Mouse (Mus musculus) c-Kit-negative CD71-positive TER-119-positive erythroid progenitor cells, embryonic 14.5 days (primary cell): ENCODE results near the gene Sema4c.

Source experiments
- DNase-seq: peaks from one replicate; pipeline ENCODE4 v3.0.0-alpha.2; 2013; ENCODE audit warnings: low read depth, low spot score

The Sema4c gene

DNA sequence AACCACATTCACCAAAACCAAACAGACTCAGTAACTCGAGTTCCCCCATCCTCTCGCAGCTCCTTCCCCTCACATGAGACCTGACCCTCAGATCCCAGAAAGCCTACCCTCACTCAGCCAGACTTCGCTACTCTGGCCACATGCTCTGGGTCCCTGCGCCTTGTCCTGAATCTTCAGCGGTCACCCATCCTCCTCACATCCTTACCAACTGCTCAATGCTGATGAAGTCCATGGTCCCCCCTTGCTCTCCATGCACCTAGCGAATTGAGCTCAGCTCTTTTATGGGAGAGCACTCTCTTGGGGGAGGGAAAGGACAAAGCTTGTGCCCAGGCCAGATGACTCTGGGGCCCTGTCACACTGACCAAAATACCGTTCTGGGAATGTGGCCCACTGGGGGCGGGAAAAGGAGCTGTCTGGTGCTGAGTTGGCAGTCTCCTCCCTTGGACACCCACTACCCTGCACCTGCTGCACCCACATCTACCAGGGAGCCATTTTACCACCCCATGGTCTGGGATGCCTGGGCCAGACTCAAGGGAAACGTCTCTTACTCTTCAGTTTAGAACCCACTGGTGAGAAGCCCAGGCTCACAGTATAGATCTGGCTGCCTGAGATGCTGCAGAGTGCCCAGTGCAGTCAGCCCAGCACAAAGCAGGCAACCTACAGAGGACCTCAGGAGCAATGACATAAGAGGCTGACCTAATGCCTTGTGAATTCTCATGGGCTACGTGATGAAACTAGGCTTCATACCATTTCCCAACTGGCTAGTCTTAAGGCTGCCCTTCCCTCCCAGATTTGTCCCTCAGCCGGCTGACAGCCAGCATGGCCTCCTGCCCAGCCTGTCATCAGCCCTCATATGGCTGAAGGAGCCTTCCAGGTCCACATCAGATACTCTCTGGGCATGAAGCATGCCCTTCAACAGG lies 22.4 kb downstream of the Sema4c start:
- DNase-seq = no peak

DNA sequence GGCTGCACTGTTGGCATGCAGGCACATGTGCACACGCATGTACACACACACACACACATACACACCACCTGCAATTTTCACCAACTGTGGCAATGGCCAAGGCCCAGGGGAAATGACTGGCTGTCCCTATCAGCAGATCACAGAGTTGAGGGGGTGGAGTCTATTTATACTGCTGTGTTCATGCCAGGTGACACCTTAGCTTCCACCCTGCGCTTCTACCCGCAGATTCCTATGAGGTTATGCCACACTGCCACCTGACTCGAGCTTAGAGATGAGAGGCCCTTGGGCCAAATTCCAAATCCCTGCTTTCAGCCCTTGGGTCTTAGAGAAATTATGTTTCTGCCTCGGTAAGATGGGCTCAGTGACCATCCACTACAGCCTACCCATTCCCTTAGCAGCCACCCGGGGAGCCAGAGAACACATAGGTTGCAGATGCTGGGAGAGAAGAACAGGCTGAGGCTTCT lies 23.5 kb downstream of the Sema4c start:
- DNase-seq = no peak

GRCm38 (mm10) chr1:36533546-36533945 lies 24.6 kb downstream of the Sema4c start:
- DNase-seq = no peak

DNA sequence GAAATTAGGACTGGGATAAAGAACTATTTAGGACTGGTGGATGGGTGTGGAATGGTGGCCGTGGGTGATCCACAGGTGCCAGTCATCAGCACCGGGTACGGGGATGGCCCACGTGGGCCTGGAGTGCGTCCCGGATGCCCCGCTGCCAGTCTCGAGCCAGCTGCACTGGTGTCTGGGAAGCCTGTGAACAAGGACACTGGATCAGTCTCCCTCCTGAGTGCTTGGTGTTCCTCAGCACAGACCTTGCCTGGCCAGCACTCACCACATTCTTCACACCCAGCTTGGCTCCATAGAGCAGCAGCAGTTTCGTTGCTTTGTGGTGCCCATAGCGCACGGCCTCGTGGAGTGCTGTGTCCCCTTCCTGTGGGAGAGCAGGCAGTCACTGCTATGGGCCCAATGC lies 26.7 kb downstream of the Sema4c start:
- DNase-seq = no peak

- no peak for DNase-seq
Measured at GRCm38 (mm10) chr1:36530962-36531361, 27.2 kb downstream of the Sema4c start.

- no peak for DNase-seq
Measured at GRCm38 (mm10) chr1:36530485-36530884, 27.7 kb downstream of the Sema4c start.

GRCm38 (mm10) chr1:36529875-36530274 lies 28.3 kb downstream of the Sema4c start:
- DNase-seq = no peak

- DNase-seq = no peak
Measured at GRCm38 (mm10) chr1:36529274-36529673, 28.9 kb downstream of the Sema4c start.

GRCm38 (mm10) chr1:36528351-36528750 lies 29.8 kb downstream of the Sema4c start:
- no peak for DNase-seq

GRCm38 (mm10) chr1:36526903-36527302 lies 31.2 kb downstream of the Sema4c start:
- DNase-seq = no peak

DNA sequence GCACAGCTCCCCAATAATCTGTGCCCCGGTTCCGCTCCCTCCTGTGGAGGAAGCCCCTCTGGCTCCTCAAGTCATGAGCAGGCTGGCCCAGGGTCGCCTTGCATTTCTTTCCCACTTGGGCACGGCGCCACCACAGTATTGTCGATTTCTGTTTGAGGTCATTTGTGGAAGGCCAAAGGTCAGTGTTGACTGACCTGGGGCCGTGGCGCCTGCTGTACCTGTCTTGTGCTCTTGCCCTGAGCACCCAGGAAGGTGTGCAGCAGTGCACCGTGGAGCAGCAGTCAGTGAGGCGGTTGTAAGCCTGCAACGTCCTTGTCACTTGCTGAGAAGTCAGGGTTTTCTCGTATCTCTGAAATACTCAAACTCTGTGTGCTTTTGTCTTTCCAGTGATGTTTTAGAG lies 32.4 kb downstream of the Sema4c start:
- no peak for DNase-seq

GRCm38 (mm10) chr1:36524058-36524457 lies 34.1 kb downstream of the Sema4c start:
- no peak for DNase-seq

- no peak for DNase-seq
Measured at GRCm38 (mm10) chr1:36523332-36524013, 34.7 kb downstream of the Sema4c start.

DNA sequence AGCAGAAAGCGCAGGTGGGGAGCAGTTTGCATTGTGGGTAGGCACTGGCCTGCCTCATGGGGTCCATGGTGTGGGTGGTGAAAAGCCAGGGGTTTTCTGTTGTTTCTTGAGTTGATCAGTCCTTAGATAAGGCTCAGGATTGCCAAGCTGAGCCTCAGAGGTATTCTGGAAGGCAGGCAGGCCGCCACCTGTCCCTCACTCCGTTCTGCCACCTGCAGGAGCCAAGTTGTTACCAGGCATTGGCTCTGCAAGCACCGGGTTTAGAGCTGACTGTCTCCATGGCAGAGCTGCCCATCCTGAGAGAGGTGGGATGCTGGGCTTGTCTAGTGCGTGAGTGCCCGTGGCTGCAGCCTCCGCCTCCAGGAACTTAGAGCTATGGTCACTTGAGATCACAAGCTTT lies 35.9 kb downstream of the Sema4c start:
- DNase-seq = no peak

DNA sequence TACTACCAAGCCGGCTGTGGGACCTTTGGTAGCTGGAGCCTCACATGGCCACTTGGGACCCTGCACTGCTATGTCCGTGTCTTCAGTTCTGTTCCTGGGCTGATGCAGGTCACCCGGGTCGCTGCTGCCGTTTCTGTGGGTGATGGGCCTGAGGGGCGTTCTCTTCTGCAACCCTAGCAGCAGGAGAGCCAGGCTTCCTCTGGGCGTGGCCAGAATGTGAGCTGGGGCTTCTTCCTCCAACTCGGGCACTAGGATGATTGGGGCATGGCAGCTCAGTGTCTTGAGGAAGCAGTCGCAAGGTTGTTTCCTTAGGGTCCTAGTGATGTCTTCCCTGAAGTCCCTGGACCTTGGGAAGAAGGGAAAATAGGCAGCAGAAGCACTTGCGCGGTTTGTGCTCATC lies 38.5 kb downstream of the Sema4c start:
- no peak for DNase-seq

DNA sequence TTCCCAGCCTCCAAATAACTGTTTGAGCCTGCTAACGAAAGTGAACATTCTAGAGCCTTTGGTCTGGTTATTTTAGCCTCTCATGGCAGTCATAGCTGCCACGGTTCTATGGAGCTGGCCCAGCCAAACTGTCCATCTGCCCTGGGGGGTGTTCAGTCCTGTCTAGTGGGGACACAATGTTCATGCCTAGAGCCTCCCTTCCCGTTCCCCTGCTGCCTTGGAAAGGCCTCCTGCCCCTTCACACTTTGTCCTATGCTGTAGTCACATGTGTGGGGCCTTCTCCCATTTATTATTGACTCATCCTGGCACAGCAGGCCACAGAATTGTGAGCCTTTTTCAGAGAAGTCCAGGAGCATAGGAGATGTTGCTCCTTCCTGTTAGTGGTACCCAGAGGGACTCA lies 39.9 kb downstream of the Sema4c start:
- DNase-seq = no peak

DNA sequence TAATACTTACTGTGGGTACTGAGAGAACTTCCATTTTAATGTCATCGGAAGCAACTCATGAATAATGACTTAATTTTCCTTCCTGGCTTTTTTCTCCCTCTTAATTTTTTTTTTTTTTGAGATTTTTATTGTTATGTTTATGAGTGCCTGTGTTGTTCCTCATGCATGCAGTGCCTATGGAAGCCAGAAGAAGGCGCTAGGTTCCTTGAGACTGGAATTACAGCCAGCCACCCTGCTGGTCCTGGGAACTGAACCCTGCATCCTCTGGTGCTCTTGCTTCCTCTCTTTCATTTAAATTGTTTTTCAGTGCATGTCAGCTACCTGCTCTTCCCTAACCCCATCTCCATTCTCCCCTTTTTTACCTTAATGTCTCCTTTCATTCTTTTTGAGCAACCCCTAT lies 44.4 kb downstream of the Sema4c start:
- DNase-seq = no peak

DNA sequence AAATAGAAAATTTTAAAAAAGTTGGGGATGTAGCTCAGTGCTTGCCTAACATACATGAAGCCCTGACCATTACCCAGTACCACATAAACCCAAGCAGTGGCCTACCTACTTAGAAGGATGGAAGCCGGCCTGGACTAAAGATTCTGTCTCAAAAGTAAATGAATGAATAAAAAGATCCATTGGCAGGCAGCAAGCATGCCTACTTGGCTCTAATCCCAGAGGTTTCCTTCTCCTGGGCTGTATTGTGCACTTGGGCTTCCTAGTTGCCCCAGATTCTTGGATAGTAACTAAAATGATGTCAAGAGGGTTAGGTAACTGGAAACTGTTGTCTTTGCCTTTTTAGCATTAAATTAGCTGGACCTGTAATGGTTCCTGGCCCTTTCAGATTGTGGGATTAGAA lies 44.8 kb downstream of the Sema4c start:
- no peak for DNase-seq

GRCm38 (mm10) chr1:36512966-36513280 lies 45.2 kb downstream of the Sema4c start:
- DNase-seq = no peak

- DNase-seq = no peak
Measured at GRCm38 (mm10) chr1:36512089-36512965, 45.8 kb downstream of the Sema4c start.

DNA sequence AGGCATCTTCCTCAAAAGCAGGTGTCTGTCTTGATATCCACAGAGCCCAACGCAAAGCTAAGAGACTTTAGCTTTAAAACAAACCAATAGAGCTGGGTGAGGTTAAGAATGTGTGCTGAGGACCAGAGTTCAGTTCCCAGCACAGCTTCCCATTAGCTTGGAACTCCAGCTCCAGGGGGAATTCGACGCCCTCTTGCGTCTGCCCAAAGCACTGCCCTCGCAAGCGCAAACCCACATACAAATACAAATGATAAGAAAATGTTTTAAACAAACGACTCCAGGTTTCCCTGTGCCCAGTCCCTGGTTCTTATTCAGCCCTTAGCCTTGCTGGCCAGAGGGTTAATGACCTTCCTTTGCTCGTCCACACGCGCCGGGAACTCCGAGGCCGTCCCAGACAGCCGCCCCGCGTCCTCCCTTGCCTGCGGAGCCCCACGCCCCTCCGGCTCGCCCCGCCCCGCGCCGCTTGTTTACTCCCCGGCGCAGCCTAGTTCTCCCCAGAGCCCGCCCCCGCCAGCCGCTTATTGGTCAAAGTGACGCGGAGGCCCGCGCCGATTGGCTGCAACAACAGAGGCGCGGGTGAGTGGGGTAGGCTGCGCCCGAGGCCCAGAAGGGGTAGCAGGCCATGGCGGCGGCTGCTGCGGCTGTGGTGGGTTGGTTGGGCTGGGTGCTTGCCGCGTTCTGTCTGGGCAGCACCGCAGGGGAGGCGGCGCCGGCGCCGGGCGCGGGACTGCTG lies 46.7 kb downstream of the Sema4c start, which contains the start of gene Cnnm3:
Gene Cnnm3, plus strand, starts transcription at position 579 of the 733 bp plus-strand sequence.
- DNase-seq = peak; percentile 95
